17 mouse cellular contexts compared by ENCODE assay signal in genomic region chr5:120434231-120434735, GRCm38 (mm10). TPM values are rescaled to one million over a fixed set of nuclear protein-coding genes. Genes with fewer than 3 reads are reported as not detected.
DNase-seq lines count a peak whose midpoint lies in the region; ATAC-seq and TF ChIP-seq lines count a peak whose summit lies in the region.
"Had no signal": no experiment of that assay in that cellular context is flagged by ENCODE, and none has a peak within 500 bp of the region (broad histone marks: within the 10 kb centered on the region; RNA-seq: fewer than 3 reads in every experiment).

No protein-coding gene starts in this region.

- H3K9ac ChIP-seq in forebrain, postnatal 0 days: no peak overlapping the region
- no peak overlapping the region for H3K9ac ChIP-seq in limb, embryonic 11.5 days (ENCODE audit: low read length)
- H3K9ac ChIP-seq in neural tube, embryonic 11.5 days (ENCODE audit: low read length): peak overlapping the region; percentile 67
- H3K9ac ChIP-seq: liver, embryonic 12.5 days had no signal

- ATAC-seq in forebrain, postnatal 0 days: no peak
- ATAC-seq in limb, embryonic 11.5 days (ENCODE audit: insufficient number of reproducible peaks, low FRiP score, low TSS enrichment, low read depth): no peak
- no peak for ATAC-seq in neural tube, embryonic 11.5 days (ENCODE audit: insufficient read depth, low FRiP score, low TSS enrichment)
- ATAC-seq: liver, embryonic 12.5 days had no signal

- peak; percentile 42 for DNase-seq in embryonic facial prominence, embryonic 10.5 days (ENCODE audit: low spot score)
- peak; percentile 35 for DNase-seq in forebrain, postnatal 0 days
- DNase-seq in limb, embryonic 11.5 days (ENCODE audit: low spot score): peak; percentile 33
- DNase-seq in neural tube, embryonic 11.5 days (ENCODE audit: low spot score): no peak
- DNase-seq in gastrocnemius, adult 8-10 months (ENCODE audit: low spot score in 2 of 2): no peak
- no peak for DNase-seq in layer of hippocampus, adult 8-10 months (ENCODE audit: low spot score in 2 of 2)
- no peak for DNase-seq in layer of hippocampus, postnatal 10 days (ENCODE audit: low spot score in 2 of 2)
- DNase-seq in heart, adult 11 months: no peak
- DNase-seq: gastrocnemius, postnatal 25 days; heart, postnatal 4 days; kidney, adult 2 months; lung, postnatal 10 days had no signal

- no peak overlapping the region for H3K4me2 ChIP-seq in forebrain, postnatal 0 days (ENCODE audit: low read depth)
- no peak overlapping the region for H3K4me2 ChIP-seq in limb, embryonic 11.5 days (ENCODE audit: low read depth, severe bottlenecking)
- H3K4me2 ChIP-seq in neural tube, embryonic 11.5 days (ENCODE audit: low read depth): peak overlapping the region; percentile 52
- H3K4me2 ChIP-seq: heart, embryonic 11.5 days; liver, embryonic 12.5 days had no signal

- no peak for TF ChIP-seq CTCF in forebrain, postnatal 0 days (IDR thresholded peaks at IDR 0.05; ENCODE audit: low read depth)

- H3K27ac ChIP-seq in embryonic facial prominence, embryonic 10.5 days (replicated peaks): no peak overlapping the region
- no peak overlapping the region for H3K27ac ChIP-seq in forebrain, postnatal 0 days (ENCODE audit: low read depth, low read length)
- H3K27ac ChIP-seq in limb, embryonic 11.5 days (replicated peaks; ENCODE audit: low read depth, low read length): no peak overlapping the region
- no peak overlapping the region for H3K27ac ChIP-seq in neural tube, embryonic 11.5 days (ENCODE audit: low read depth, low read length)
- H3K27ac ChIP-seq: liver, embryonic 12.5 days had no signal

- 3% methylated on average over 21 of the region's 21 CpGs for WGBS in embryonic facial prominence, embryonic 10.5 days
- 8% methylated on average over 21 of the region's 21 CpGs for WGBS in forebrain, postnatal 0 days
- WGBS in limb, embryonic 11.5 days: 1% methylated on average over 21 of the region's 21 CpGs
- 2% methylated on average over 21 of the region's 21 CpGs for WGBS in neural tube, embryonic 11.5 days

- no peaks in the 10 kb centered on the region for H3K36me3 ChIP-seq in embryonic facial prominence, embryonic 10.5 days (replicated peaks)
- no peaks in the 10 kb centered on the region for H3K36me3 ChIP-seq in forebrain, postnatal 0 days (ENCODE audit: insufficient read depth)
- H3K36me3 ChIP-seq in limb, embryonic 11.5 days (ENCODE audit: control insufficient read depth, insufficient read depth, low read length): no peaks in the 10 kb centered on the region
- no peaks in the 10 kb centered on the region for H3K36me3 ChIP-seq in neural tube, embryonic 11.5 days (ENCODE audit: control insufficient read depth, insufficient read depth, low read length)
- H3K36me3 ChIP-seq: liver, embryonic 12.5 days had no signal

- H3K27me3 ChIP-seq in embryonic facial prominence, embryonic 10.5 days (replicated peaks; ENCODE audit: low read depth, poor library complexity, severe bottlenecking): peaks cover 100% of the 10 kb centered on the region
- peaks cover 70% of the 10 kb centered on the region for H3K27me3 ChIP-seq in forebrain, postnatal 0 days (ENCODE audit: insufficient read depth, low read length)
- peaks cover 97% of the 10 kb centered on the region for H3K27me3 ChIP-seq in limb, embryonic 11.5 days (ENCODE audit: control insufficient read depth, insufficient read depth, low read length)
- peaks cover 98% of the 10 kb centered on the region for H3K27me3 ChIP-seq in neural tube, embryonic 11.5 days (ENCODE audit: control insufficient read depth, insufficient read depth, low read length)

- H3K4me1 ChIP-seq in embryonic facial prominence, embryonic 10.5 days: peaks cover 56% of the 10 kb centered on the region
- H3K4me1 ChIP-seq in forebrain, postnatal 0 days (ENCODE audit: insufficient read depth): no peaks in the 10 kb centered on the region; the same call in 1 of the 2 replicates
- H3K4me1 ChIP-seq in limb, embryonic 11.5 days (ENCODE audit: control insufficient read depth, insufficient read depth, low read length): peaks cover 8% of the 10 kb centered on the region
- H3K4me1 ChIP-seq in neural tube, embryonic 11.5 days (ENCODE audit: control insufficient read depth, insufficient read depth, low read length): peaks cover 12% of the 10 kb centered on the region

- H3K4me3 ChIP-seq in embryonic facial prominence, embryonic 10.5 days: peak overlapping the region; percentile 56
- H3K4me3 ChIP-seq in forebrain, postnatal 0 days (ENCODE audit: low read depth, low read length): no peak overlapping the region
- H3K4me3 ChIP-seq in limb, embryonic 11.5 days (ENCODE audit: low read depth, low read length): no peak overlapping the region
- peak overlapping the region; percentile 40 for H3K4me3 ChIP-seq in neural tube, embryonic 11.5 days (ENCODE audit: low read depth, low read length)
- H3K4me3 ChIP-seq: erythroblast, embryonic 14.5 days; liver, embryonic 12.5 days had no signal

- H3K9me3 ChIP-seq in embryonic facial prominence, embryonic 10.5 days: no peaks in the 10 kb centered on the region
- no peaks in the 10 kb centered on the region for H3K9me3 ChIP-seq in forebrain, postnatal 0 days (ENCODE audit: low read length)
- H3K9me3 ChIP-seq in limb, embryonic 11.5 days (ENCODE audit: control insufficient read depth, low read length): no peaks in the 10 kb centered on the region
- no peaks in the 10 kb centered on the region for H3K9me3 ChIP-seq in neural tube, embryonic 11.5 days (ENCODE audit: control insufficient read depth, low read length)
- H3K9me3 ChIP-seq: liver, embryonic 12.5 days had no signal

RNA-seq across cellular contexts. Expression of gene Lhx5, which starts 2.8 kb away (rescaled TPM):
- polyA plus RNA-seq in embryonic facial prominence, embryonic 10.5 days (2016; fragmentation: Nextera tagmentation; extraction: Ambion mirVana): 3.1 and 4.7 TPM in 2 replicates
- 4.6 and 5.4 TPM in 2 replicates for total RNA-seq in forebrain, postnatal 0 days (2014; rRNA removed)
- 1.4 and 3.7 TPM in 2 replicates for polyA plus RNA-seq in forebrain, postnatal 0 days (2015; fragmentation: Nextera tagmentation; extraction: Ambion mirVana)
- polyA plus RNA-seq in limb, embryonic 11.5 days (2014; fragmentation: Nextera tagmentation; extraction: Ambion mirVana): not detected in 2 replicates
- 29.9 and 31.2 TPM in 2 replicates for polyA plus RNA-seq in neural tube, embryonic 11.5 days (2014; fragmentation: Nextera tagmentation; extraction: Ambion mirVana)
- not detected for total RNA-seq in gastrocnemius, adult 8-10 months (2022)
- under 1 TPM in 2 of 4 experiments, not detected in 2; 0.10 to 0.11 TPM for total RNA-seq in layer of hippocampus, adult 8-10 months (2022)
- total RNA-seq in layer of hippocampus, postnatal 10 days (2021): under 1 TPM; 0.50 to 0.67 TPM
- total RNA-seq: gastrocnemius, postnatal 25 days; heart, postnatal 4 days; layer of hippocampus, adult 18-20 months; monocyte, adult 5-6 weeks had no signal
- polyA plus RNA-seq: erythroblast, embryonic 14.5 days; kidney, adult 2 months; liver, embryonic 12.5 days had no signal

RNA-seq across cellular contexts. Expression of gene Sdsl, which starts 38.3 kb away (rescaled TPM):
- polyA plus RNA-seq in embryonic facial prominence, embryonic 10.5 days (2016; fragmentation: Nextera tagmentation; extraction: Ambion mirVana): 6.2 and 7.1 TPM in 2 replicates
- 1.3 and 3.0 TPM in 2 replicates for total RNA-seq in forebrain, postnatal 0 days (2014; rRNA removed)
- 2.3 and 3.1 TPM in 2 replicates for polyA plus RNA-seq in forebrain, postnatal 0 days (2015; fragmentation: Nextera tagmentation; extraction: Ambion mirVana)
- polyA plus RNA-seq in limb, embryonic 11.5 days (2014; fragmentation: Nextera tagmentation; extraction: Ambion mirVana): 4.0 and 4.2 TPM in 2 replicates
- polyA plus RNA-seq in neural tube, embryonic 11.5 days (2014; fragmentation: Nextera tagmentation; extraction: Ambion mirVana): 5.3 and 5.9 TPM in 2 replicates
- total RNA-seq in gastrocnemius, adult 8-10 months (2022): under 1 TPM; 0.32 to 0.73 (median 0.66) TPM
- total RNA-seq in layer of hippocampus, adult 8-10 months (2022): 10 to 100 TPM in 3 of 4 experiments, 1 to 10 TPM in 1; 7.5 to 11.6 (median 10.6) TPM
- 1 to 10 TPM; 6.1 to 7.1 TPM for total RNA-seq in layer of hippocampus, postnatal 10 days (2021)
- total RNA-seq: monocyte, adult 5-6 weeks had no signal
- polyA plus RNA-seq: erythroblast, embryonic 14.5 days had no signal

RNA-seq across cellular contexts. Expression of gene Sds, which starts 42.0 kb away (rescaled TPM):
- not detected in 2 replicates for polyA plus RNA-seq in embryonic facial prominence, embryonic 10.5 days (2016; fragmentation: Nextera tagmentation; extraction: Ambion mirVana)
- total RNA-seq in forebrain, postnatal 0 days (2014; rRNA removed): not detected in 2 replicates
- not detected in 2 replicates for polyA plus RNA-seq in forebrain, postnatal 0 days (2015; fragmentation: Nextera tagmentation; extraction: Ambion mirVana)
- polyA plus RNA-seq in limb, embryonic 11.5 days (2014; fragmentation: Nextera tagmentation; extraction: Ambion mirVana): not detected in 2 replicates
- not detected in 2 replicates for polyA plus RNA-seq in neural tube, embryonic 11.5 days (2014; fragmentation: Nextera tagmentation; extraction: Ambion mirVana)
- under 1 TPM; 0.45 to 0.99 (median 0.60) TPM for total RNA-seq in gastrocnemius, adult 8-10 months (2022)
- under 1 TPM in 2 of 4 experiments, not detected in 2; 0.82 to 0.91 TPM for total RNA-seq in layer of hippocampus, adult 8-10 months (2022)
- not detected for total RNA-seq in layer of hippocampus, postnatal 10 days (2021)
- total RNA-seq: gastrocnemius, postnatal 25 days; heart, postnatal 4 days; monocyte, adult 5-6 weeks had no signal
- polyA plus RNA-seq: erythroblast, embryonic 14.5 days; heart, embryonic 11.5 days; kidney, adult 2 months; liver, embryonic 12.5 days had no signal

Comparison
In these comparisons a context has a peak if more than half of its experiments do, and no peak if none do; other contexts are left out.
1. DNase-seq: peak in embryonic facial prominence, embryonic 10.5 days (single experiment), forebrain, postnatal 0 days (single experiment) and limb, embryonic 11.5 days (single experiment); none in neural tube, embryonic 11.5 days (single experiment), gastrocnemius, adult 8-10 months (0 of 2), layer of hippocampus, adult 8-10 months (0 of 2), layer of hippocampus, postnatal 10 days (0 of 2) and heart, adult 11 months (single experiment).
2. H3K4me3 ChIP-seq: peak in embryonic facial prominence, embryonic 10.5 days (single experiment) and neural tube, embryonic 11.5 days (single experiment); none in forebrain, postnatal 0 days (single experiment) and limb, embryonic 11.5 days (single experiment).